In genomic region chr12:71638246-71638645, GRCm38 (mm10) we compare ENCODE assay signal across 24 mouse cellular contexts.
DNase-seq lines count a peak whose midpoint lies in the region; ATAC-seq and TF ChIP-seq lines count a peak whose summit lies in the region.
"Had no signal": no experiment of that assay in that cellular context is flagged by ENCODE, and none has a peak within 500 bp of the region (broad histone marks: within the 10 kb centered on the region; RNA-seq: fewer than 3 reads in every experiment).

No protein-coding gene starts in this region.

- 61% methylated on average over 8 of the region's 8 CpGs for WGBS in intestine, embryonic 14.5 days
- WGBS in intestine, postnatal 0 days = 38% methylated on average over 8 of the region's 8 CpGs
- WGBS in kidney, embryonic 16.5 days = 41% methylated on average over 8 of the region's 8 CpGs
- 50% methylated on average over 8 of the region's 8 CpGs for WGBS in midbrain, embryonic 11.5 days
- WGBS in midbrain, embryonic 16.5 days = 46% methylated on average over 8 of the region's 8 CpGs

- H3K4me1 ChIP-seq in intestine, embryonic 14.5 days (replicated peaks; ENCODE audit: control insufficient read depth, insufficient read depth, low read length) = peaks cover 24% of the 10 kb centered on the region; the same call in 1 of the 2 replicates
- H3K4me1 ChIP-seq in intestine, postnatal 0 days (replicated peaks; ENCODE audit: control insufficient read depth, insufficient read depth, low read length) = no peaks in the 10 kb centered on the region
- peaks cover 30% of the 10 kb centered on the region for H3K4me1 ChIP-seq in kidney, embryonic 16.5 days (ENCODE audit: insufficient read depth, low read length)
- H3K4me1 ChIP-seq in midbrain, embryonic 11.5 days (ENCODE audit: control insufficient read depth, insufficient read depth, low read length) = no peaks in the 10 kb centered on the region
- peaks cover 7% of the 10 kb centered on the region for H3K4me1 ChIP-seq in midbrain, embryonic 16.5 days (ENCODE audit: control insufficient read depth, insufficient read depth, low read length)

- no peaks in the 10 kb centered on the region for H3K9me3 ChIP-seq in intestine, embryonic 14.5 days (ENCODE audit: control insufficient read depth, low read length)
- no peaks in the 10 kb centered on the region for H3K9me3 ChIP-seq in intestine, postnatal 0 days (ENCODE audit: control insufficient read depth)
- no peaks in the 10 kb centered on the region for H3K9me3 ChIP-seq in kidney, embryonic 16.5 days (ENCODE audit: low read length)
- H3K9me3 ChIP-seq in midbrain, embryonic 11.5 days (ENCODE audit: control insufficient read depth, low read length) = no peaks in the 10 kb centered on the region
- H3K9me3 ChIP-seq in midbrain, embryonic 16.5 days (replicated peaks; ENCODE audit: control insufficient read depth, low read length, poor library complexity, severe bottlenecking) = no peaks in the 10 kb centered on the region
- H3K9me3 ChIP-seq: embryonic facial prominence, embryonic 13.5 days; embryonic facial prominence, embryonic 15.5 days; forebrain, embryonic 10.5 days; forebrain, embryonic 12.5 days had no signal

- no peak overlapping the region for H3K4me2 ChIP-seq in intestine, embryonic 14.5 days (ENCODE audit: low read length)
- no peak overlapping the region for H3K4me2 ChIP-seq in intestine, postnatal 0 days (replicated peaks; ENCODE audit: low read depth)
- no peak overlapping the region for H3K4me2 ChIP-seq in kidney, embryonic 16.5 days (replicated peaks; ENCODE audit: low read depth, low read length)
- no peak overlapping the region for H3K4me2 ChIP-seq in midbrain, embryonic 11.5 days
- no peak overlapping the region for H3K4me2 ChIP-seq in midbrain, embryonic 16.5 days (ENCODE audit: low read length)
- H3K4me2 ChIP-seq: embryonic facial prominence, embryonic 13.5 days; embryonic facial prominence, embryonic 15.5 days; forebrain, embryonic 12.5 days had no signal

- no peak for TF ChIP-seq POLR2A in brain, embryonic 14.5 days (IDR thresholded peaks at IDR 0.05; ENCODE audit: borderline replicate concordance, extremely low read depth, insufficient read depth, insufficient read length, poor library complexity, severe bottlenecking)

- TF ChIP-seq CTCF in intestine, postnatal 0 days (IDR thresholded peaks at IDR 0.05; ENCODE audit: low read depth) = no peak
- no peak for TF ChIP-seq CTCF in brain, embryonic 14.5 days (IDR thresholded peaks at IDR 0.05; ENCODE audit: borderline replicate concordance, extremely low read depth, insufficient read depth, insufficient read length)

- no peak overlapping the region for H3K27ac ChIP-seq in intestine, embryonic 14.5 days (ENCODE audit: low read depth)
- H3K27ac ChIP-seq in intestine, postnatal 0 days (ENCODE audit: low read depth, low read length) = no peak overlapping the region
- peak overlapping the region; percentile 2; the same call in 1 of the 2 replicates for H3K27ac ChIP-seq in kidney, embryonic 16.5 days (ENCODE audit: low read length)
- H3K27ac ChIP-seq in midbrain, embryonic 11.5 days (ENCODE audit: low read depth, low read length) = no peak overlapping the region
- H3K27ac ChIP-seq in midbrain, embryonic 16.5 days (ENCODE audit: low read length) = no peak overlapping the region
- H3K27ac ChIP-seq: embryonic facial prominence, embryonic 13.5 days; embryonic facial prominence, embryonic 15.5 days; forebrain, embryonic 10.5 days; forebrain, embryonic 12.5 days had no signal

- H3K9ac ChIP-seq in intestine, embryonic 14.5 days (ENCODE audit: low read length) = no peak overlapping the region
- no peak overlapping the region for H3K9ac ChIP-seq in intestine, postnatal 0 days (ENCODE audit: low read depth, low read length)
- no peak overlapping the region for H3K9ac ChIP-seq in kidney, embryonic 16.5 days (replicated peaks; ENCODE audit: low read length)
- H3K9ac ChIP-seq in midbrain, embryonic 11.5 days (ENCODE audit: low read length) = no peak overlapping the region
- no peak overlapping the region for H3K9ac ChIP-seq in midbrain, embryonic 16.5 days (ENCODE audit: low read depth, low read length)
- H3K9ac ChIP-seq: embryonic facial prominence, embryonic 13.5 days; embryonic facial prominence, embryonic 15.5 days; forebrain, embryonic 12.5 days had no signal

- no peaks in the 10 kb centered on the region for H3K36me3 ChIP-seq in intestine, embryonic 14.5 days (ENCODE audit: control insufficient read depth, insufficient read depth, low read length)
- H3K36me3 ChIP-seq in intestine, postnatal 0 days (ENCODE audit: control insufficient read depth, insufficient read depth) = no peaks in the 10 kb centered on the region
- no peaks in the 10 kb centered on the region for H3K36me3 ChIP-seq in kidney, embryonic 16.5 days (ENCODE audit: insufficient read depth, low read length)
- no peaks in the 10 kb centered on the region for H3K36me3 ChIP-seq in midbrain, embryonic 11.5 days (ENCODE audit: control insufficient read depth, insufficient read depth, low read length)
- no peaks in the 10 kb centered on the region for H3K36me3 ChIP-seq in midbrain, embryonic 16.5 days (ENCODE audit: control insufficient read depth, insufficient read depth, low read length)
- H3K36me3 ChIP-seq: embryonic facial prominence, embryonic 13.5 days; embryonic facial prominence, embryonic 15.5 days; forebrain, embryonic 10.5 days; forebrain, embryonic 12.5 days had no signal

- no peak for ATAC-seq in intestine, embryonic 14.5 days (replicated peaks; ENCODE audit: low FRiP score, low TSS enrichment, low read depth)
- no peak for ATAC-seq in intestine, postnatal 0 days
- ATAC-seq in kidney, embryonic 16.5 days (ENCODE audit: low FRiP score, low TSS enrichment) = no peak
- ATAC-seq in midbrain, embryonic 11.5 days (ENCODE audit: low FRiP score) = no peak
- no peak for ATAC-seq in midbrain, embryonic 16.5 days
- ATAC-seq: forebrain, embryonic 14.5 days; forebrain, embryonic 16.5 days had no signal

- peak; percentile 47 for DNase-seq in intestine, embryonic 14.5 days (ENCODE audit: low spot score)
- DNase-seq in kidney, adult 11 months = no peak
- peak; percentile 78 for DNase-seq in midbrain, embryonic 11.5 days (ENCODE audit: low spot score, missing footprints)
- DNase-seq in brain, embryonic 14.5 days (ENCODE audit: low read depth) = peak; percentile 22
- no peak for DNase-seq in cerebellum, adult 9-10 months
- DNase-seq: adrenal gland, adult 2 months; adrenal gland, postnatal 10 days; adrenal gland, postnatal 25 days; cerebellum, adult 11-12 months; cerebellum, adult 2 months; cerebellum, adult 9-11 months; cerebellum, postnatal 14 days; cerebellum, postnatal 36 days; embryo, embryonic 11 days had no signal

- no peak overlapping the region for H3K4me3 ChIP-seq in intestine, embryonic 14.5 days (ENCODE audit: low read depth, low read length)
- no peak overlapping the region for H3K4me3 ChIP-seq in intestine, postnatal 0 days (ENCODE audit: low read depth, low read length)
- H3K4me3 ChIP-seq in kidney, embryonic 16.5 days (ENCODE audit: low read length) = no peak overlapping the region
- H3K4me3 ChIP-seq in midbrain, embryonic 11.5 days (ENCODE audit: low read depth, low read length) = no peak overlapping the region
- no peak overlapping the region for H3K4me3 ChIP-seq in midbrain, embryonic 16.5 days (ENCODE audit: low read depth, low read length)
- H3K4me3 ChIP-seq: embryonic facial prominence, embryonic 13.5 days; embryonic facial prominence, embryonic 15.5 days; erythroblast, embryonic 14.5 days; forebrain, embryonic 10.5 days; forebrain, embryonic 12.5 days had no signal

- no peaks in the 10 kb centered on the region for H3K27me3 ChIP-seq in intestine, embryonic 14.5 days (replicated peaks; ENCODE audit: control insufficient read depth, insufficient read depth, low read length)
- no peaks in the 10 kb centered on the region for H3K27me3 ChIP-seq in intestine, postnatal 0 days (replicated peaks; ENCODE audit: control insufficient read depth, insufficient read depth, low read length)
- no peaks in the 10 kb centered on the region for H3K27me3 ChIP-seq in kidney, embryonic 16.5 days (ENCODE audit: insufficient read depth, low read length)
- no peaks in the 10 kb centered on the region for H3K27me3 ChIP-seq in midbrain, embryonic 11.5 days (ENCODE audit: control insufficient read depth, insufficient read depth, low read length)
- H3K27me3 ChIP-seq in midbrain, embryonic 16.5 days (ENCODE audit: control insufficient read depth, insufficient read depth, low read depth, low read length) = no peaks in the 10 kb centered on the region
- H3K27me3 ChIP-seq: embryonic facial prominence, embryonic 13.5 days; embryonic facial prominence, embryonic 15.5 days had no signal

Comparison
In these comparisons a context has a peak if more than half of its experiments do, and no peak if none do; other contexts are left out.
1. DNase-seq: peak in intestine, embryonic 14.5 days (single experiment), midbrain, embryonic 11.5 days (single experiment) and brain, embryonic 14.5 days (single experiment); none in kidney, adult 11 months (single experiment) and cerebellum, adult 9-10 months (single experiment).